Mouse (Mus musculus): ENCODE measurements around the gene Gm11444.

DNA sequence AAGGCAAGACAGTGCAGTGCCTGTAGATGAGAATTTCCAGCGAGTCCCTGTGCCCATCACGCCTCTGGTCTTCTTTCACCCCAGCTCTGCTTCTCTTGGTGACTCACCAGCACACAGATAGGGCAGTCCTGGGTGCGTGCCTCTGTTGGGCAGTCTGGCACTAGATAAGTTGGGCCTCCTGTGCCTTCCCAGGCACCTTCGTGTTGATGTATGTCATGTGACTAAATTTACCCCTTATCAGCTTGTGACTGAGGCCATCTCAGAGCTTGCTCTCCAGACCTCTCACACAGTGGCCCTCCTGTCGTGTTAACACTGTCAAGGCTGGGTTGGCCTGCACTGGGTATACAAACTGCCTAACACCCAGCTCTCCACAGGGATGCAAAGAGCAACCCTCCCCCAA lies 46.1 kb downstream of the Gm11444 start:
- TF ChIP-seq CTCF (IDR thresholded peaks at IDR 0.05; ENCODE audit: control insufficient read depth, insufficient read depth, insufficient replicate concordance, low read depth, low read length) (no peak), POLR2A (IDR thresholded peaks at IDR 0.05; ENCODE audit: control insufficient read depth, low read depth, low read length) (no peak)

All from testis, adult 2 months (tissue).